Mouse (Mus musculus) urinary bladder, adult 2 months (tissue): ENCODE data around the gene Trappc3. TPM values are rescaled to one million over a fixed set of nuclear protein-coding genes. Genes with fewer than 3 reads are reported as not detected.
A peak's percentile ranks its signal among the peaks of the same experiment; 100 is the strongest.
"Not testable (repeated sequence)": the region's sequence is repeated elsewhere in the genome, so short reads cannot be mapped to it uniquely, and the experiment has no call there.

Experiments used
- DNase-seq: peaks from one replicate; pipeline ENCODE4 v3.0.0; 2022; ENCODE audit warnings: low spot score
- polyA plus RNA-seq: library from polyadenylated mRNA; depleted of rRNA; stranded (reverse); fragments of >200 nt; gene quantifications from 2 replicates; pipeline ENCODE4 v1.2.3, GENCODE M21; 2012; rRNA removed

The Trappc3 gene
- 85.7 and 101 TPM in 2 replicates for polyA plus RNA-seq

GRCm38 (mm10) chr4:126262119-126262807 lies at the start of gene Trappc3:
Trappc3 (plus strand) TSS chr4:126262325.
- DNase-seq = peak; percentile 90

- no peak for DNase-seq
Observed at GRCm38 (mm10) chr4:126217771-126218170, 44.4 kb upstream of the Trappc3 start.

GRCm38 (mm10) chr4:126219540-126219939 lies 42.6 kb upstream of the Trappc3 start:
- not testable (repeated sequence) for DNase-seq

GRCm38 (mm10) chr4:126220045-126220444 lies 42.1 kb upstream of the Trappc3 start:
- no peak for DNase-seq

GRCm38 (mm10) chr4:126222631-126223030 lies 39.5 kb upstream of the Trappc3 start:
- no peak for DNase-seq

GRCm38 (mm10) chr4:126226640-126227039 lies 35.5 kb upstream of the Trappc3 start:
- DNase-seq = no peak

GRCm38 (mm10) chr4:126227077-126227761 lies 34.9 kb upstream of the Trappc3 start:
- peak; percentile 67 for DNase-seq

- DNase-seq = no peak
Observed at GRCm38 (mm10) chr4:126228144-126228543, 34.0 kb upstream of the Trappc3 start.

GRCm38 (mm10) chr4:126229900-126230299 lies 32.2 kb upstream of the Trappc3 start:
- no peak for DNase-seq

GRCm38 (mm10) chr4:126233676-126234308 lies 28.3 kb upstream of the Trappc3 start:
- DNase-seq = no peak

- no peak for DNase-seq
Observed at GRCm38 (mm10) chr4:126234496-126235175, 27.5 kb upstream of the Trappc3 start.

GRCm38 (mm10) chr4:126235191-126235590 lies 26.9 kb upstream of the Trappc3 start:
- no peak for DNase-seq

GRCm38 (mm10) chr4:126236467-126237280 lies 25.5 kb upstream of the Trappc3 start:
- DNase-seq = no peak

GRCm38 (mm10) chr4:126237721-126238242 lies 24.3 kb upstream of the Trappc3 start:
- DNase-seq = no peak

GRCm38 (mm10) chr4:126239862-126240475 lies 22.2 kb upstream of the Trappc3 start:
- no peak for DNase-seq

- DNase-seq = no peak
Observed at GRCm38 (mm10) chr4:126241956-126242355, 20.2 kb upstream of the Trappc3 start.

- DNase-seq = no peak
Observed at GRCm38 (mm10) chr4:126242510-126242909, 19.6 kb upstream of the Trappc3 start.

- DNase-seq = no peak
Observed at GRCm38 (mm10) chr4:126246202-126246889, 15.8 kb upstream of the Trappc3 start.

GRCm38 (mm10) chr4:126248261-126248868 lies 13.8 kb upstream of the Trappc3 start:
- no peak for DNase-seq

- DNase-seq = no peak
Observed at GRCm38 (mm10) chr4:126250659-126251058, 11.5 kb upstream of the Trappc3 start.
